Mouse (Mus musculus) liver, embryonic 14.5 days (tissue): ENCODE results near the gene Tsga13.

Experiments used
- CTCF ChIP-seq: IDR thresholded peaks from 2 replicates; pipeline ENCODE4 v1.5.1; 2016; ENCODE audit warnings: antibody characterized with exemption, low read depth, control low read depth
- EP300 ChIP-seq: IDR thresholded peaks from 2 replicates; pipeline ENCODE4 v1.6.1; 2016; ENCODE audit warnings: antibody characterized with exemption, low read depth

DNA sequence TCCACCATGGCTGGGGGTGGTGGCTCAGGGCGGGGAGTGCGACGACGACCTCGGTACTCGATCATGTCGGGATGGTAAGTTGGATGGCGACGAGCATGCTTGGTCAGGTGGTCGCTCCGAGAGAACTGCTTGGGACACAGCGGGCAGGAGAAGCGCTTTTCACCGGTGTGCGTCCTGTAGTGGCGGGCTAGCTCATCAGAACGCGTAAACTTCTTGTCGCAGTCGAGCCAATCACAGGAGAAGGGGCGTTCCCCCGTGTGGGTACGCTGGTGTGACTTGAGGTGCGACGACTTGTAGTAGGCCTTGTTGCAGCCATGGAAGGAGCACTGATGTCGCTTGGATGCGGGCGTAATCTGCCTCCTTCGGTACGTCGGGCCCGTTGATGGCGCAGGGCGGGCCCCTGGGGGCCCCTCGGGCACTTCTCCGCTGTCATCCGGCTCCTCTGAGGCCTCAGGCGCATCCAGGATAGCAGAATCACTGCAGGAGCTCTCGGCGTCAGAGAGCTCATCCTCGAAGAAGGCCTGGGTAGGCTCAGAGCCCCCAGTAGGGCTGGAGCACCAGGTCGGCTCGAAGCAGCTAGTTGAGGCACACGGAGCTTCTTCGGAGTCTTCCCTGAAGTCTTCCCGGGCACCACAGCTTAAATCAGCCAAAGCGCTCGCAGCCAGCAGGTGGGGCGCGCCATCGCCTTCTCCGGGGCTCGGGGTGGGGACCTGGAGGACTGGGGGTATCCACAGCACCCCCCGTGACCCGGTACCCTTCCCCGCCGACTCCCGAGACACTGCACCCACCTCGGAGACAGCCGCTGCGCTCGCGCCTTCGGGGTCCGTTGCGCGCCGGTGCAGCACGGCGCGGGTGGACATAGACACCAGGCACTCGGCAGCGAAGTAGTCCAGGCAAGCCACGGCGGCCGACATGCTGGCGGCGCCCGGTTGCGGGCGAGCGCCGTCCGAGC, 42.7 kb upstream of the Tsga13 start:
- TF ChIP-seq CTCF: no peak
- TF ChIP-seq EP300: no peak
